Mouse (Mus musculus) bone marrow macrophage, adult 2 months (primary cell): ENCODE results near the gene RPS10-NUDT3. TPM values are rescaled to one million over a fixed set of nuclear protein-coding genes. Genes with fewer than 3 reads are reported as not detected.

Experiments
- H3K27ac ChIP-seq: 2 replicates; pipeline ENCODE4 v1.5.1; 2012; ENCODE audit warnings: low read depth, low read length; ENCODE audit not compliant: insufficient read depth
- H3K4me1 ChIP-seq: 2 replicates; pipeline ENCODE4 v1.6.1; 2012; ENCODE audit warnings: low read length; ENCODE audit not compliant: control insufficient read depth, insufficient read depth
- H3K4me3 ChIP-seq: 2 replicates; pipeline ENCODE4 v1.5.1; 2012; ENCODE audit warnings: mild to moderate bottlenecking, low read length, moderate library complexity; ENCODE audit not compliant: insufficient read depth
- CTCF ChIP-seq: IDR thresholded peaks from 2 replicates; pipeline ENCODE4 v1.5.1; 2012; ENCODE audit warnings: low read depth, mild to moderate bottlenecking, low read length, moderate library complexity
- POLR2A ChIP-seq: IDR thresholded peaks from 2 replicates; pipeline ENCODE4 v1.6.1; 2012; ENCODE audit warnings: mild to moderate bottlenecking, low read depth, low read length, borderline replicate concordance
- polyA plus RNA-seq: library from polyadenylated mRNA; stranded (reverse); fragments of >200 nt; gene quantifications from 2 replicates; pipeline ENCODE4 v1.2.4, GENCODE M21; 2012; ENCODE audit not compliant: missing spikeins, insufficient read depth, insufficient read length

Gene RPS10-NUDT3
- polyA plus RNA-seq, 1 experiment: not detected

DNA sequence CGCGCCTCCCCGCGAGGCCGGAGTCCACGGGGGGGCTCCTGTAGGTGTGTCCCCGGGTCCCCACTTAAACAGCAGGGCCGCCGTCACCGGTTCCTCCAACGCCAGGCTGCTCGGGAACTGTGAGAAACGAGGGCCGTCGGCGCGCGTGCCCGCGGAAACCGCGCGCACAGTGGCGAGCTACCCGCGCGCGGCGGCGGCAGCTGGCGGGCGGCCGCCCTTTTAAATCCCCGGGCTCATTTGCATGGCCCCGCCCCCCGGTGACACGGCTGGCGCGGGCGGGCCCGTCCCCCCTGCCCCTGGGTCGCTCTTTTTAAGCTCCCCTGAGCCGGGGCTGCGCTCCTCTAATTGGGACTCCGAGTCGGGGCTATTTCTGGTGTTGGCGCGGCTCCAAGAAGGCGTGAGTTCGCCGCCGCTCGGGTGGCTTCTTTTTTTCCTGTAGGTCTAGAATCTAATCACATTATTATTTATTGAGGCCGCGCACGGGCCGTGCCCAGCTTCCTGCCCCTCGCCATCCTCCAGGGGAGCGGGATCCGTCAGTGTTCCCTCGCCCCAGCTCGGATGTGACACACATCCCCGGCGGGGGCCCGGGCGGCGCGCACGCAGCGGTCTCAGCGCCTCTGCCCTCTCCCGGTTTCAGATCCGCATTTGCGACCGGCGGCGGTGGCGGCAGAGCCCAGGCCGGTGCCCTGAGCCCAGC lies 78.6 kb downstream of the RPS10-NUDT3 start, which contains the start of gene Hmga1:
Hmga1 (plus strand) TSS at position 183 of the 697 bp plus-strand sequence.
- H3K27ac ChIP-seq: peak within 1 kb of the TSS; percentile 94
- peaks cover 42% of the 10 kb centered on the region for H3K4me1 ChIP-seq
- peak; percentile 91; the same call in 1 of the 2 replicates for TF ChIP-seq POLR2A
- TF ChIP-seq CTCF: no peak

GRCm38 (mm10) chr17:27555512-27556172 lies 79.4 kb downstream of the RPS10-NUDT3 start:
- Histone ChIP-seq H3K27ac (peak overlapping the region; percentile 93), H3K4me1 (peaks cover 42% of the 10 kb centered on the region), H3K4me3 (peak overlapping the region; percentile 59)
- no peak for TF ChIP-seq CTCF
- TF ChIP-seq POLR2A: no peak

More for the DNA sequence above, 78.6 kb downstream of the RPS10-NUDT3 start, which contains the start of gene Hmga1:
- peak within 1 kb of the TSS; percentile 89 for H3K4me3 ChIP-seq

GRCm38 (mm10) chr17:27555075-27555511 lies 79.9 kb downstream of the RPS10-NUDT3 start:
- Histone ChIP-seq H3K4me3 (peak overlapping the region; percentile 59), H3K4me1 (peaks cover 41% of the 10 kb centered on the region), H3K27ac (peak overlapping the region; percentile 93)
- no peak for TF ChIP-seq CTCF
- TF ChIP-seq POLR2A: no peak

DNA sequence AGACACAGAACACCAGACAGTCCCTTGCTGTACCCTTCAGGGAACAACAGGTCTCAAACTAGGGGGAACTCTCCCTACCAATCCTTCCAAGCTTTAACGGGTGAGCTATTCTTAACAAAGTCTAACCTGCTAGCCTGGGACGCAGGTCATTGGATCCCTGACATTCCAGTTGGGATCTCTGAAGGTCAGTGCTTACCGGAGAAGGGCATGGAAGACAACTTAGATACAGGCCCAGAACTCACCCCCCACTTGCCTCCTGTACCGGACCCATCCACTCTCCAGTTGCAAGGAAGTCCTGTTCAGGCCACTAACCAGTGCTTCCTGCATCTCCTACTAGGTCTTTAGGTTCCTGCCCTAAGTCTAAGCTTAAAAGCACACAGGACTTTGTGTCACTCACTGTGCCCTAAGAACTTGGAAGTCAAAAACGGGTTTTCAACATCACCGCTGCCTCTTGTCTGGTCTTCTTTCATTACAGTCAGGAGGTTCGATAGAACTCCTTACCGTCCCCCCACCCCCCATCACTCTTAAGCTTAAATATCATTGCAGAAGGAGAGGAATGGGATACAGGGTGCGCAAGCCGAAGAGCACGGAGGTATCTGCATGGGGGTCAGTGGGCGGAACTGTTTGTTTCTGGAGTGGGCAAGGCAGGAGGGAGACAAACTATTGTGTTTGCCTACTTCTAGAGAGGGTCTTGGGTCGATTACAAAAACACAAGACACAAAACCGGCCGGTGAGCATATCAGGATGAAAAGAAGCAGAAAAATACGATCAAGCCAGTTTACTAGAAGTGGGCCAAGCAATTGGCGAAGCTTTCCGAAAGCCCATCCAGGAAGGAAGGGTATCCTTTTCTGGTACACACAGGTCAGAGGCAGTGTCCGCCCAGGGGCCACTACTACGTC lies 80.7 kb downstream of the RPS10-NUDT3 start:
- Histone ChIP-seq H3K27ac (peak overlapping the region; percentile 93), H3K4me1 (peaks cover 42% of the 10 kb centered on the region), H3K4me3 (peak overlapping the region; percentile 59)
- TF ChIP-seq CTCF (no peak), POLR2A (no peak)

DNA sequence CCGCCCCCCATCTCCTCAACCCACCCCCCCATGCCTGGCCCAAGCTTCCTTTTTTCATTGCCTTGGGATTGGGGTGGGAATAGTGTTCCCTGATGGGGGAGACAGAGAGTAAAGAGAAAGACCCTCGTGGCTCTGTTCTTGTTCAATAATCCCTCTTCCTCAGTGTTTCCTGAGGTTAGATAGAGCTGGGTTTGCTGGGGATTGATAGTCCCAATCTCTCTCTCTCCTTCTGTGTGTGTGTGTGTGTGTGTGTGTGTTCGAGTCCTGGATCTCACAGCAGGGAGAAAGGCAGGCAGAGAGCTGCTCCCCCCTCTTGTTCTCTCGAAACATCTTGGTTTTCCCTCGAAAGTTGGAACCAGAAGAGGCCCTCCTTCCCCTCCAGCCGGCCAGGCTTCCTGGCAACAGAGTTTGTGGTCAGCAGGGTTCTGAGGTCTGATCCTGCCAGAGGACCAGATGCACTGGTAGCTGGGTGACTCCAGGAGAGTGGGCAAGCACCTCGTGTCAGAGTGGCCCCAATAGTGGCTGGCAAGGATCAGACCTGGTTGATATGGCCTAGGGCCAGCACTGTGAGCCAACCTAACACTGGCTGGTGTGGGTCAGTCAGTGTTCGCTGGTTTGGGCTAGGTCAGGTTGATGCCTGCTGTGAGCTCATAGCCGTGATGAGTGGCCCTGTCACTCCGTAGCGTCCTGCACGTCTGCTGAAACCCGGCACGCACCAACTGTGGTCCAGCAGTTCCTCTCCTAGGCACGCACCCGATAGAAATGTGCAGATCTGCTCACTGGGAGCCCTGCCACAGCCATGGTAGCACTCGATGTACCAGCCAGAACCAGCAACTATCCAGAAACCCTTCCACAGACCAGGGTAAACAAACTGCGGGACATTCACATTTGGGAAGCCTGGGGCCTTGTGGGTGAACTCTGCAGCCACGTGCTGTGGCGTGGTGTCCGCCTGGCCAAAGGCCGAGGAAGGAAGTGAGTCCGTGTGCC lies 82.5 kb downstream of the RPS10-NUDT3 start:
- peak overlapping the region; percentile 79 for H3K27ac ChIP-seq
- peaks cover 46% of the 10 kb centered on the region for H3K4me1 ChIP-seq
- TF ChIP-seq CTCF (no peak), POLR2A (no peak)
- H3K4me3 ChIP-seq: no peak overlapping the region

- Histone ChIP-seq H3K4me3 (no peak overlapping the region), H3K27ac (no peak overlapping the region), H3K4me1 (peaks cover 56% of the 10 kb centered on the region)
- TF ChIP-seq POLR2A (no peak), CTCF (no peak)
Measured at GRCm38 (mm10) chr17:27551393-27551940, 83.6 kb downstream of the RPS10-NUDT3 start.

GRCm38 (mm10) chr17:27549234-27549633 lies 85.8 kb downstream of the RPS10-NUDT3 start:
- Histone ChIP-seq H3K4me1 (peaks cover 54% of the 10 kb centered on the region), H3K27ac (no peak overlapping the region), H3K4me3 (no peak overlapping the region)
- TF ChIP-seq CTCF: no peak
- TF ChIP-seq POLR2A: no peak

DNA sequence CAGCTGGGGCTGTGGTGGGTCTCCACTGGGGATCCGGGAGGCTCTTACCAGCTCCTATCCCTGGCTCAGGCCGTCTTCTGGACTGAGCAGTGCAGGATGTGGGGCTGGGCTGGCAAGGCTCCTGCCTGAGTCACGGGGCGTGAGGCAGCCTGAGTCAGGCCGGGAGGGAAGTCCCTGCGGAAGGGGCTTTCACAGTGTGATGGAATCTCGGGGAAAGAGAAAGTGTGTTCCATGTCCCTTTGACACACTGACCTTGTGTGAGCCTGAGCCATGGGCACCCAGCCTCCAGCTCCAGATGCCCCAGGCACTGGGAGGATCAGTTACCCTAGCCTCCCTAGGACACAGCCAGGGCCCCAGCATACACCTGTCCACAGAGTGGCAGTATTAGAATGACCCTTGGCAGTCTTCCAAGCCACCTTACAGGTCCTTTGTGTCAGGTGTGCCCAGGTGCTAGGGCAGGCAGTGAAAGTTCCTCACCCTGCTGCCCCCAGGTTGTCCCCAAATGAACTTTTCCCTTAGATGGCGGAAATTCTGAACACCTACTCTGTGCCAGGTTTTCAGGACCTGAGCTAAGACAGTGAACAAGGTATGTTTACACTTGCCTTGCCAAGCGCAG lies 87.7 kb downstream of the RPS10-NUDT3 start:
- TF ChIP-seq POLR2A: no peak
- H3K4me3 ChIP-seq: 0 out of 2 replicates have a peak overlapping the region, but pooled peaks have one; percentile 20
- H3K27ac ChIP-seq: peak overlapping the region; percentile 60
- H3K4me1 ChIP-seq: peaks cover 37% of the 10 kb centered on the region
